Mouse (Mus musculus) gastrocnemius, postnatal 4 days (tissue): ENCODE measurements around the gene Gm14743. TPM values are rescaled to one million over a fixed set of nuclear protein-coding genes. Genes with fewer than 3 reads are reported as not detected.
"Not testable (repeated sequence)": the region's sequence is repeated elsewhere in the genome, so short reads cannot be mapped to it uniquely, and the experiment has no call there.

Experiments
- DNase-seq, 2 experiments: peaks; one replicate each; pipeline ENCODE4 v3.0.0; 2021 to 2022; ENCODE audit warnings: low spot score in 2 of 2, mixed read lengths in 2 of 2
- long read RNA-seq, 2 experiments: library from polyadenylated mRNA; stranded (forward); transcript quantifications; one replicate each; pipeline ENCODE4 v2.0.0; 2021
- total RNA-seq, 2 experiments: library from RNA; stranded (reverse); gene quantifications; 2 replicates each; pipeline ENCODE4 v1.2.3; 2021

The Gm14743 gene
- total RNA-seq = not detected
- long read RNA-seq, experiment 1 = 0 reads
- long read RNA-seq, experiment 2 = 0 reads

GRCm38 (mm10) chrX:78245821-78246220, at the start of gene Gm14743:
Gm14743 (minus strand) TSS chrX:78245921.
- DNase-seq = not testable (repeated sequence)

GRCm38 (mm10) chrX:78202829-78203228, 42.9 kb downstream of the Gm14743 start:
- DNase-seq = no peak

GRCm38 (mm10) chrX:78202220-78202619, 43.5 kb downstream of the Gm14743 start:
- DNase-seq = not testable (repeated sequence)

Other genes starting within 250 kb of the Gm14743 start
- not detected for gene Obp1a, start 154.5 kb downstream of the Gm14743 start, total RNA-seq
- gene Gm5938, start 120.5 kb downstream of the Gm14743 start, total RNA-seq = not detected
- not detected for gene Obp1b, start 59.1 kb downstream of the Gm14743 start, total RNA-seq
- not detected for gene 4930480E11Rik, start 123.7 kb upstream of the Gm14743 start, total RNA-seq